Mouse (Mus musculus): ENCODE measurements around the gene Tbc1d15. TPM values are rescaled to one million over a fixed set of nuclear protein-coding genes. Genes with fewer than 3 reads are reported as not detected.
A peak's percentile ranks its signal among the peaks of the same experiment; 100 is the strongest.

Tbc1d15 gene
- 33.5 and 35.6 TPM in 2 replicates for polyA plus RNA-seq (2015; fragmentation: Nextera tagmentation; extraction: Ambion mirVana)

DNA sequence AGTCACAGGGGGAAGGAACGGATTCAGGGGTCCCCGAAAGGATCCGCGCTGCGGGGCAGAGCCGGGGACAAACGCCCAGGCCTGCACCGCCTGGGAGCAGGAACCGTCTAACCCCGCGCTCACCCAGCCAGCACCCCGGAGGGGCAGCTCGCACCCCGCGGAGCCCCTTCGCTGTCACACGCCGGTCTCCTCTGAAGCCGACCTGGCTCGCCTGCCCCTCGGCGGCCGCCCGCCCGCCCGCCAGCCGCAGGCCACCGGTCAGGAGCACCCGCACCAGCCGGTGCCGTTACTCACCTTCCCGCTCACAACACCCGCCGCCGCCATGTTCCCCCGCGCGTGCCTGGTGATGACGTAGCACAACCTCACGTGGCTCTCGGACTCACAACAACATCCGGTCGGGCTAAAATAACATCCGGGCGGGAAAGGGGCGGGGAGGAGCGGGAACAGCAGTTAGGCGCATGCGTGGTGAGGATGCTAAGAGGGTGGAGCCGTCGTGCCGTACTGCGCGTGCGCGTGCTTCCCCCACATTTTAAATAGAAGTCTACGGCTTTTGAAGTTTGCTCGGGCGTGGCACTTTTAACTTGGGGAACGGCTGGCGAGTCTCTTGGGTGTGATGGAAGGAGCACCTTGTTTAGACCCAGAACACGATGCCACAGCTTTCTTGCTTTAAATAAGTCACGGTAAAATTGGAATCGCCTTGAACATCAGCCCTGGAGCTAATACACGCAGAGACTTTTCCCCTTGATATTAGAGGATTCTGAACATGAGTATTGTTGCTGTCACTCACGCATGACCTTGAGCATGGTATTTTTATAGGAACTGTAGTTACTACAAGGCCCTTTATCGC lies at the start of gene Tbc1d15:
Gene Tbc1d15 (minus strand): TSS at position 380 of the 847 bp plus-strand sequence.
- Histone ChIP-seq H3K4me2 (ENCODE audit: low read depth, low read length) (peak within 1 kb of the TSS; percentile 93), H3K4me1 (ENCODE audit: control insufficient read depth, low read depth, low read length) (peaks cover 30% of the 10 kb centered on the region), H3K9ac (ENCODE audit: low read depth, low read length) (peak within 1 kb of the TSS; percentile 92), H3K27ac (ENCODE audit: low read length) (peak within 1 kb of the TSS; percentile 91), H3K27me3 (ENCODE audit: control insufficient read depth, insufficient read depth, low read depth, low read length) (no peaks in the 10 kb centered on the region), H3K36me3 (ENCODE audit: control insufficient read depth, insufficient read depth) (no peaks in the 10 kb centered on the region), H3K9me3 (replicated peaks; ENCODE audit: control insufficient read depth, low read length) (no peaks in the 10 kb centered on the region), H3K4me3 (ENCODE audit: low read depth, low read length) (peak within 1 kb of the TSS; percentile 94)
- peak; percentile 93 for ATAC-seq (ENCODE audit: low read depth)
- under 1% methylated on average over 62 of the region's 67 CpGs for WGBS (ENCODE audit: insufficient replicate concordance)

DNA sequence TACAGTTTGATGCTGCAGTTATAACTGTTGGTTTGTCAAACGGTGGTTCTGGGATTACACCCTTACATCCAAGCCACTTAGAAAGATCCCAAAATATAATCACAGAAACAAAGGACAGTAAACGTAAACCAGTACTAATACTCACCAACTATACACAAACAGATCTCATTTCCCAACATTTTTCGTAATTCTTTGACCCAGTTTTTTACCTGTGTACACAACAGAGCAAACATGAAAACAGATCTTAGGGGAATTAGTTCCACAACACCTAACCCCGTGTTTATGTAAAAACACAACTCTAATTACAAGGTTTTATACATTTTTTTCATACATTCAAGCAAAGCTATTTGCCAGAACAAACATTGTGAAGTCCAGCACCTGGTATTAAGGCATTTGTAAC lies 47.4 kb upstream of the Tbc1d15 start:
- Histone ChIP-seq H3K27me3 (ENCODE audit: control insufficient read depth, insufficient read depth, low read depth, low read length) (no peaks in the 10 kb centered on the region), H3K4me1 (ENCODE audit: control insufficient read depth, low read depth, low read length) (no peaks in the 10 kb centered on the region), H3K27ac (ENCODE audit: low read length) (no peak overlapping the region), H3K9me3 (replicated peaks; ENCODE audit: control insufficient read depth, low read length) (no peaks in the 10 kb centered on the region), H3K4me3 (ENCODE audit: low read depth, low read length) (no peak overlapping the region), H3K36me3 (ENCODE audit: control insufficient read depth, insufficient read depth) (peaks cover 17% of the 10 kb centered on the region), H3K9ac (ENCODE audit: low read depth, low read length) (no peak overlapping the region), H3K4me2 (ENCODE audit: low read depth, low read length) (no peak overlapping the region)
- WGBS (ENCODE audit: insufficient replicate concordance): 74% methylated on average over 4 of the region's 4 CpGs
- ATAC-seq (ENCODE audit: low read depth): no peak

DNA sequence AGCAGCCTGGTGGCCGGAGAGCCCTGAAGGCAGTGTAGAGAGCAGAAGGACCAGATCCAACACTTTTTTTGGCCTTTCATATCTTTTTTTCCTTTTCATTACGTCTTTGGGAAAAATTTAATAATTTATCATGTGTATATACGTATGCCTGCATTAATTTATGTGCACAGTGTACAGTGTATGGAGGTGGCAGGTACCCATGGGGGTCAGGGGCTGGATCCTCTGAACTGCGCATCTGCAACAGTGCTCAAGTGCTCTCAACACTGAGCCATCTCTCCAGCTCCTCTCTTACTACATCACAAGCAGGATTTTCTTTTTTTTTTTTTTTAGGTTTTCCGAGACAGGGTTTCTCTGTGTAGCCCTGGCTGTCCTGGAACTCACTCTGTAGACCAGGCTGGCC lies 46.3 kb upstream of the Tbc1d15 start:
- Histone ChIP-seq H3K4me1 (ENCODE audit: control insufficient read depth, low read depth, low read length) (no peaks in the 10 kb centered on the region), H3K27me3 (ENCODE audit: control insufficient read depth, insufficient read depth, low read depth, low read length) (no peaks in the 10 kb centered on the region), H3K4me3 (ENCODE audit: low read depth, low read length) (no peak overlapping the region), H3K36me3 (ENCODE audit: control insufficient read depth, insufficient read depth) (peaks cover 23% of the 10 kb centered on the region), H3K27ac (ENCODE audit: low read length) (no peak overlapping the region), H3K9me3 (replicated peaks; ENCODE audit: control insufficient read depth, low read length) (no peaks in the 10 kb centered on the region), H3K4me2 (ENCODE audit: low read depth, low read length) (no peak overlapping the region), H3K9ac (ENCODE audit: low read depth, low read length) (no peak overlapping the region)
- WGBS (ENCODE audit: insufficient replicate concordance): 87% methylated on average over 5 of the region's 5 CpGs
- ATAC-seq (ENCODE audit: low read depth): no peak

DNA sequence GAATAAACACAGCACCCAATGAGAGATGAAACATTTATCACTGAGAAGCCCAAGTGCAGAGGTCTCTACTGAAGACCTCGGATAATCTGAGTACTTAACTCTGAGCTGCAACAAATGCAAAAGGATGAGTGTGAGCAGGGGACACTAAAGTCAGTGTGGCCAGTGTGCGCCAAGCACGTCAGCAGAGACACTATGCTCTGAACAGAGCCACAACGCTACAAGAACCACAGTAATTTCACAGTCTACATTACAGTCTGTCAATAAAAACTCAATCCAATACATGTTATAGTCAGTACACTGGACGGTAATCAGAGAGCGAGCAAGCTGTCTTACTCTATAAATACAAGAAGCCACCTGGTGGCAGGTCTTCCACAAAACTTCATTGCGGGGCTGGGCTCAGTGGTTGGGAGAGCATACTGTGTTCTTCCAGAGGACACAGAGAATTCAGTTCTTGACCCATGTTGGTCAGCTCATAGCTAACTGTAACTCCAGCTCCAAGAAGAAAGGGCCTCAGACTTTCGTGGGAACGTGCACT lies 45.2 kb upstream of the Tbc1d15 start:
- no peaks in the 10 kb centered on the region for H3K27me3 ChIP-seq (ENCODE audit: control insufficient read depth, insufficient read depth, low read depth, low read length)
- ATAC-seq (ENCODE audit: low read depth): peak; percentile 35; the same call in 1 of the 2 replicates
- H3K36me3 ChIP-seq (ENCODE audit: control insufficient read depth, insufficient read depth): peaks cover 25% of the 10 kb centered on the region
- H3K4me1 ChIP-seq (ENCODE audit: control insufficient read depth, low read depth, low read length): no peaks in the 10 kb centered on the region
- H3K4me2 ChIP-seq (ENCODE audit: low read depth, low read length): no peak overlapping the region
- 71% methylated on average over 9 of the region's 9 CpGs for WGBS (ENCODE audit: insufficient replicate concordance)
- H3K9me3 ChIP-seq (replicated peaks; ENCODE audit: control insufficient read depth, low read length): no peaks in the 10 kb centered on the region
- no peak overlapping the region for H3K27ac ChIP-seq (ENCODE audit: low read length)
- no peak overlapping the region for H3K4me3 ChIP-seq (ENCODE audit: low read depth, low read length)
- no peak overlapping the region for H3K9ac ChIP-seq (ENCODE audit: low read depth, low read length)

GRCm38 (mm10) chr10:115295162-115295561 lies 43.9 kb upstream of the Tbc1d15 start:
- H3K27ac ChIP-seq (ENCODE audit: low read length): no peak overlapping the region
- H3K36me3 ChIP-seq (ENCODE audit: control insufficient read depth, insufficient read depth): peaks cover 20% of the 10 kb centered on the region
- 77% methylated on average over 3 of the region's 3 CpGs for WGBS (ENCODE audit: insufficient replicate concordance)
- H3K27me3 ChIP-seq (ENCODE audit: control insufficient read depth, insufficient read depth, low read depth, low read length): no peaks in the 10 kb centered on the region
- ATAC-seq (ENCODE audit: low read depth): no peak
- no peak overlapping the region for H3K4me3 ChIP-seq (ENCODE audit: low read depth, low read length)
- no peak overlapping the region for H3K9ac ChIP-seq (ENCODE audit: low read depth, low read length)
- H3K4me2 ChIP-seq (ENCODE audit: low read depth, low read length): no peak overlapping the region
- H3K9me3 ChIP-seq (replicated peaks; ENCODE audit: control insufficient read depth, low read length): no peaks in the 10 kb centered on the region
- no peaks in the 10 kb centered on the region for H3K4me1 ChIP-seq (ENCODE audit: control insufficient read depth, low read depth, low read length)

- Histone ChIP-seq H3K27me3 (ENCODE audit: control insufficient read depth, insufficient read depth, low read depth, low read length) (no peaks in the 10 kb centered on the region), H3K9me3 (replicated peaks; ENCODE audit: control insufficient read depth, low read length) (no peaks in the 10 kb centered on the region), H3K27ac (ENCODE audit: low read length) (no peak overlapping the region), H3K4me3 (ENCODE audit: low read depth, low read length) (no peak overlapping the region), H3K9ac (ENCODE audit: low read depth, low read length) (no peak overlapping the region), H3K4me1 (ENCODE audit: control insufficient read depth, low read depth, low read length) (no peaks in the 10 kb centered on the region), H3K36me3 (ENCODE audit: control insufficient read depth, insufficient read depth) (peaks cover 19% of the 10 kb centered on the region), H3K4me2 (ENCODE audit: low read depth, low read length) (no peak overlapping the region)
- WGBS (ENCODE audit: insufficient replicate concordance): 87% methylated on average over 7 of the region's 7 CpGs
- ATAC-seq (ENCODE audit: low read depth): no peak
Measured at GRCm38 (mm10) chr10:115294715-115295114, 43.4 kb upstream of the Tbc1d15 start.

DNA sequence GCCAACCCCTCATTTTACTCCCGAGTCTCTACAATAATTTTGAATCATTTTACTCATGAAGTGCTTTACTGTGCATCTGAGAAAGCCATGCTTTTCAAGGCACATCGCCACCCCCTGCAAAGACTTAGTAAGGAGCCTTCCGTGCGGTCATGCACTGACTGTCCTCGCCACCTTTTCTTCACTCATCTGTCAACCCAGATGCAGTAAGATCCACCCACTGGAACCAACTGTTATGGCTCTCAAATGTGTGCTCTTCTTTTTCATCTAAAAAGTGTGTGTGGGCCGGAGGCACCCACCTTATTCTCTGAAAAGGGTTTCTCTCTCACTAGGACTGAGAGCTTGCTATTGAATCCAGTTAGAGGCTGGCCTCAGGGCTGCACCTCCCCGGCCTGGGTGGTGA lies 42.7 kb upstream of the Tbc1d15 start:
- Histone ChIP-seq H3K9me3 (replicated peaks; ENCODE audit: control insufficient read depth, low read length) (no peaks in the 10 kb centered on the region), H3K9ac (ENCODE audit: low read depth, low read length) (no peak overlapping the region), H3K4me1 (ENCODE audit: control insufficient read depth, low read depth, low read length) (no peaks in the 10 kb centered on the region), H3K4me3 (ENCODE audit: low read depth, low read length) (no peak overlapping the region), H3K36me3 (ENCODE audit: control insufficient read depth, insufficient read depth) (peaks cover 18% of the 10 kb centered on the region), H3K27me3 (ENCODE audit: control insufficient read depth, insufficient read depth, low read depth, low read length) (no peaks in the 10 kb centered on the region), H3K4me2 (ENCODE audit: low read depth, low read length) (no peak overlapping the region), H3K27ac (ENCODE audit: low read length) (no peak overlapping the region)
- 83% methylated on average over 7 of the region's 7 CpGs for WGBS (ENCODE audit: insufficient replicate concordance)
- ATAC-seq (ENCODE audit: low read depth): no peak

DNA sequence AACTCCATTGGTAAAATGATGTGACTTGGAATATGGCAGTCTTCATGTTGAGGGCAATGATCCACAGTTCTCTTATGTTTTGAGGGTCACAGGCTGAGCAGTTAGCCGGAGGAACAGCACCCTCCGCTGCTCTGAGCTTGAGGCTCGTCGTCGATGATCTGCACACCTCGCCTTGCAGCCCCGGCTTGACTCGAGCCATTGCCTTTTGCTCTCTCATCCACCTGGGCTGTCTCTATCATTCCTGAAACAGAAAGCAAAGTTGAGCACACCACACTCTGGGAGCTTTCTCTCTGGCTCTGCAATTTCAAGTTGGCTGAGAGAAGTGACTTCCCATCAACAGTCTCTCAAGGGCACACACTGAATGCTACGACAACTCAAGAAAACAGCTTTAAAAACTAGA lies 39.4 kb upstream of the Tbc1d15 start:
- Histone ChIP-seq H3K27ac (ENCODE audit: low read length) (no peak overlapping the region), H3K27me3 (ENCODE audit: control insufficient read depth, insufficient read depth, low read depth, low read length) (no peaks in the 10 kb centered on the region), H3K4me2 (ENCODE audit: low read depth, low read length) (no peak overlapping the region), H3K9me3 (replicated peaks; ENCODE audit: control insufficient read depth, low read length) (no peaks in the 10 kb centered on the region), H3K4me1 (ENCODE audit: control insufficient read depth, low read depth, low read length) (no peaks in the 10 kb centered on the region), H3K36me3 (ENCODE audit: control insufficient read depth, insufficient read depth) (peaks cover 26% of the 10 kb centered on the region), H3K4me3 (ENCODE audit: low read depth, low read length) (no peak overlapping the region), H3K9ac (ENCODE audit: low read depth, low read length) (no peak overlapping the region)
- 88% methylated on average over 9 of the region's 9 CpGs for WGBS (ENCODE audit: insufficient replicate concordance)
- no peak for ATAC-seq (ENCODE audit: low read depth)

GRCm38 (mm10) chr10:115288856-115289255 lies 37.6 kb upstream of the Tbc1d15 start:
- peaks cover 21% of the 10 kb centered on the region for H3K36me3 ChIP-seq (ENCODE audit: control insufficient read depth, insufficient read depth)
- H3K4me1 ChIP-seq (ENCODE audit: control insufficient read depth, low read depth, low read length): no peaks in the 10 kb centered on the region
- ATAC-seq (ENCODE audit: low read depth): peak; percentile 80
- no peaks in the 10 kb centered on the region for H3K9me3 ChIP-seq (replicated peaks; ENCODE audit: control insufficient read depth, low read length)
- no peak overlapping the region for H3K4me2 ChIP-seq (ENCODE audit: low read depth, low read length)
- peak overlapping the region; percentile 29 for H3K27ac ChIP-seq (ENCODE audit: low read length)
- WGBS (ENCODE audit: insufficient replicate concordance): 79% methylated on average over 8 of the region's 8 CpGs
- H3K9ac ChIP-seq (ENCODE audit: low read depth, low read length): no peak overlapping the region
- H3K27me3 ChIP-seq (ENCODE audit: control insufficient read depth, insufficient read depth, low read depth, low read length): no peaks in the 10 kb centered on the region
- no peak overlapping the region for H3K4me3 ChIP-seq (ENCODE audit: low read depth, low read length)

Measured in liver, embryonic 16.5 days (tissue).